Mouse (Mus musculus): ENCODE results near the gene Dlx4. TPM values are rescaled to one million over a fixed set of nuclear protein-coding genes. Genes with fewer than 3 reads are reported as not detected.
A peak's percentile ranks its signal among the peaks of the same experiment; 100 is the strongest.

Gene Dlx4
- polyA plus RNA-seq, 1 experiment from 2014 or later = not detected

- H3K4me2 ChIP-seq (replicated peaks; ENCODE audit: low read depth, low read length) = no peak overlapping the region
- no peaks in the 10 kb centered on the region for H3K36me3 ChIP-seq (ENCODE audit: control insufficient read depth, insufficient read depth, low read length)
- H3K9me3 ChIP-seq (ENCODE audit: control insufficient read depth, low read length) = no peaks in the 10 kb centered on the region
- no peak overlapping the region for H3K27ac ChIP-seq (ENCODE audit: low read depth, low read length)
- H3K4me1 ChIP-seq (replicated peaks; ENCODE audit: control insufficient read depth, insufficient read depth, low read length) = no peaks in the 10 kb centered on the region
- DNase-seq (ENCODE audit: low spot score) (no peak), ATAC-seq (ENCODE audit: low FRiP score) (no peak)
- WGBS = 89% methylated on average over 8 of the region's 8 CpGs
- no peak overlapping the region for H3K9ac ChIP-seq (ENCODE audit: low read depth, low read length)
- H3K4me3 ChIP-seq (ENCODE audit: low read depth, low read length) = no peak overlapping the region
- no peaks in the 10 kb centered on the region for H3K27me3 ChIP-seq (ENCODE audit: control insufficient read depth, insufficient read depth, low read length)
These were observed 13.8 kb upstream of the Dlx4 start for GRCm38 (mm10) chr11:95159763-95160371.

DNA sequence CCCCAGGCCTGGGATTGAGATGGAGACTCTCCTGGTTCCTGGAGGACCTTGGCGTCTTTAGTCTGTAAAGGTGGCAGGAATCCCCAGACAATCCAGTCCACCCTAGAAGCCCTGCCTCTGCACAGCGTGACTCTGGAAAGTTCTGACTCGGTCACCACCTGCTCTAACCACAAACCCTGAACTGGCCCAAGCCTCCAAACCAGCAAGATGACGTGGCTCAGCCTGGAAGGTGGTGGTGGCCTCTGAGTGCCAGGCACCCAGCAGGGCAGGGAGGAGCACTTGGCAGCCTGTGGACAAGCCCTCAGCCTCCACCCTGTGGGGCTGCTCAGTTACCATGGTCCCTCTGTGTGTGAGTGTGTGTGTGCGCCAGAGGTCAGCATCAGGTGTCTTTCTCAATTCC, 11.8 kb upstream of the Dlx4 start:
- Histone ChIP-seq H3K36me3 (ENCODE audit: control insufficient read depth, insufficient read depth, low read length) (no peaks in the 10 kb centered on the region), H3K27me3 (ENCODE audit: control insufficient read depth, insufficient read depth, low read length) (peaks cover 4% of the 10 kb centered on the region; the same call in 1 of the 2 replicates)
- no peak for ATAC-seq (ENCODE audit: low FRiP score)

DNA sequence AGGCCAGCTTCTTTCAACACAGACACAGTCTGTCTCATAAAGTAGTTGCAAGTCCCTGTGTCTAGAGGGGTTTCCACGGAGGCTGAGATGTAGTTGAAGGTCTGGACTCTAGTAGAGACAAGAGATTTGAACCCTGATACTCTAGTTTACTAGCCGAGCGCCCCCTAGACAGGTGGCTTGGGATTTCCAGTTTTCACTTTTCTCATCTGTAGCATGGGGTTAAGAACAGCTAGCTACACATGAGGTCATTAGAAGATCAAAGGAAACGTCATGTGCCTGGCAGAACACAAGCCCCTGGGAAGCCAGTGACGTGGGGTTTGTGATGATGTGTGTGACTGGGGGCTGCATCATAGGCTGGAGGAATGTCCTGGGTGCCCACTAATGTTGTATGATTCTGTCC, 11.3 kb upstream of the Dlx4 start:
- ATAC-seq (ENCODE audit: low FRiP score) = no peak
- WGBS = 70% methylated on average over 5 of the region's 5 CpGs

More for the DNA sequence above, 11.8 kb upstream of the Dlx4 start:
- H3K27ac ChIP-seq (ENCODE audit: low read depth, low read length) = no peak overlapping the region
- H3K9me3 ChIP-seq (ENCODE audit: control insufficient read depth, low read length) = no peaks in the 10 kb centered on the region
- no peak overlapping the region for H3K9ac ChIP-seq (ENCODE audit: low read depth, low read length)
- H3K4me3 ChIP-seq (ENCODE audit: low read depth, low read length) = no peak overlapping the region
- no peak for DNase-seq (ENCODE audit: low spot score)
- 69% methylated on average over 5 of the region's 5 CpGs for WGBS
- no peaks in the 10 kb centered on the region for H3K4me1 ChIP-seq (replicated peaks; ENCODE audit: control insufficient read depth, insufficient read depth, low read length)
- H3K4me2 ChIP-seq (replicated peaks; ENCODE audit: low read depth, low read length) = no peak overlapping the region

GRCm38 (mm10) chr11:95155511-95155910, 9.4 kb upstream of the Dlx4 start:
- H3K27me3 ChIP-seq (ENCODE audit: control insufficient read depth, insufficient read depth, low read length) = peaks cover 26% of the 10 kb centered on the region

More for the DNA sequence above, 11.3 kb upstream of the Dlx4 start:
- Histone ChIP-seq H3K4me1 (replicated peaks; ENCODE audit: control insufficient read depth, insufficient read depth, low read length) (no peaks in the 10 kb centered on the region), H3K9ac (ENCODE audit: low read depth, low read length) (no peak overlapping the region), H3K4me2 (replicated peaks; ENCODE audit: low read depth, low read length) (no peak overlapping the region), H3K27me3 (ENCODE audit: control insufficient read depth, insufficient read depth, low read length) (peaks cover 8% of the 10 kb centered on the region), H3K4me3 (ENCODE audit: low read depth, low read length) (no peak overlapping the region), H3K27ac (ENCODE audit: low read depth, low read length) (no peak overlapping the region), H3K36me3 (ENCODE audit: control insufficient read depth, insufficient read depth, low read length) (no peaks in the 10 kb centered on the region), H3K9me3 (ENCODE audit: control insufficient read depth, low read length) (no peaks in the 10 kb centered on the region)
- no peak for DNase-seq (ENCODE audit: low spot score)

GRCm38 (mm10) chr11:95153681-95154080, 7.6 kb upstream of the Dlx4 start:
- no peaks in the 10 kb centered on the region for H3K4me1 ChIP-seq (replicated peaks; ENCODE audit: control insufficient read depth, insufficient read depth, low read length)
- ATAC-seq (ENCODE audit: low FRiP score) = no peak
- 79% methylated on average over 5 of the region's 5 CpGs for WGBS
- no peak for DNase-seq (ENCODE audit: low spot score)
- H3K27me3 ChIP-seq (ENCODE audit: control insufficient read depth, insufficient read depth, low read length) = peaks cover 39% of the 10 kb centered on the region
- no peak overlapping the region for H3K4me3 ChIP-seq (ENCODE audit: low read depth, low read length)
- no peaks in the 10 kb centered on the region for H3K36me3 ChIP-seq (ENCODE audit: control insufficient read depth, insufficient read depth, low read length)
- H3K9me3 ChIP-seq (ENCODE audit: control insufficient read depth, low read length) = no peaks in the 10 kb centered on the region
- no peak overlapping the region for H3K4me2 ChIP-seq (replicated peaks; ENCODE audit: low read depth, low read length)
- H3K9ac ChIP-seq (ENCODE audit: low read depth, low read length) = no peak overlapping the region
- no peak overlapping the region for H3K27ac ChIP-seq (ENCODE audit: low read depth, low read length)

More at GRCm38 (mm10) chr11:95155511-95155910, 9.4 kb upstream of the Dlx4 start:
- Histone ChIP-seq H3K4me2 (replicated peaks; ENCODE audit: low read depth, low read length) (no peak overlapping the region), H3K27ac (ENCODE audit: low read depth, low read length) (no peak overlapping the region), H3K36me3 (ENCODE audit: control insufficient read depth, insufficient read depth, low read length) (no peaks in the 10 kb centered on the region), H3K4me1 (replicated peaks; ENCODE audit: control insufficient read depth, insufficient read depth, low read length) (no peaks in the 10 kb centered on the region), H3K9me3 (ENCODE audit: control insufficient read depth, low read length) (no peaks in the 10 kb centered on the region), H3K9ac (ENCODE audit: low read depth, low read length) (no peak overlapping the region), H3K4me3 (ENCODE audit: low read depth, low read length) (no peak overlapping the region)
- WGBS = 69% methylated on average over 2 of the region's 2 CpGs
- DNase-seq (ENCODE audit: low spot score) (no peak), ATAC-seq (ENCODE audit: low FRiP score) (no peak)

DNA sequence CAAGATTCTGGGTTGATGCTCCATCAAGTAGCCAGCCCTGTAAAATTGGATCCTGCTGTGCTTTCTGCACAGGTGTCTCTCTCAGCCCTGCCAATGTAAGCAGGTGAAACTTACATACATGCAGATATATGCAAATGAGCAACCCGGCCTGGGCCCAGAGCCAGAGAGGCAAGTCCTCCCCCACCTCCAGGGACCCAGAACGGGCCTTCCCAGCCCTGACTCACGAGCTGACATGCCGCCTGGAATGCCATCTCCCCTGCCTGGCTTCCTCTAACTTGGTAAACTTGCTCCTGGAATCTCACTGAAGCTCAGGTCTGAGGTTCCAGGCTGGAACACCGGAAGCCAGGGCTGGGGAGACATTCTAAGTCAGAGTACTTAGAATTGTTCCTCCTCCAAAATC, 7.1 kb upstream of the Dlx4 start:
- Histone ChIP-seq H3K27me3 (ENCODE audit: control insufficient read depth, insufficient read depth, low read length) (peaks cover 45% of the 10 kb centered on the region), H3K9me3 (ENCODE audit: control insufficient read depth, low read length) (no peaks in the 10 kb centered on the region), H3K27ac (ENCODE audit: low read depth, low read length) (no peak overlapping the region), H3K4me2 (replicated peaks; ENCODE audit: low read depth, low read length) (no peak overlapping the region), H3K4me3 (ENCODE audit: low read depth, low read length) (no peak overlapping the region), H3K36me3 (ENCODE audit: control insufficient read depth, insufficient read depth, low read length) (no peaks in the 10 kb centered on the region), H3K4me1 (replicated peaks; ENCODE audit: control insufficient read depth, insufficient read depth, low read length) (no peaks in the 10 kb centered on the region), H3K9ac (ENCODE audit: low read depth, low read length) (no peak overlapping the region)
- no peak for DNase-seq (ENCODE audit: low spot score)
- ATAC-seq (ENCODE audit: low FRiP score) = no peak
- WGBS = 35% methylated on average over 5 of the region's 5 CpGs

GRCm38 (mm10) chr11:95150269-95151049, 4.4 kb upstream of the Dlx4 start:
- Histone ChIP-seq H3K9ac (ENCODE audit: low read depth, low read length) (no peak overlapping the region), H3K27ac (ENCODE audit: low read depth, low read length) (no peak overlapping the region), H3K4me3 (ENCODE audit: low read depth, low read length) (no peak overlapping the region), H3K4me2 (replicated peaks; ENCODE audit: low read depth, low read length) (no peak overlapping the region), H3K9me3 (ENCODE audit: control insufficient read depth, low read length) (no peaks in the 10 kb centered on the region), H3K4me1 (replicated peaks; ENCODE audit: control insufficient read depth, insufficient read depth, low read length) (peaks cover 4% of the 10 kb centered on the region; the same call in 1 of the 2 replicates), H3K27me3 (ENCODE audit: control insufficient read depth, insufficient read depth, low read length) (peaks cover 70% of the 10 kb centered on the region), H3K36me3 (ENCODE audit: control insufficient read depth, insufficient read depth, low read length) (no peaks in the 10 kb centered on the region)
- ATAC-seq (ENCODE audit: low FRiP score) (no peak), DNase-seq (ENCODE audit: low spot score) (peak; percentile 54)
- 1% methylated on average over 33 of the region's 33 CpGs for WGBS

GRCm38 (mm10) chr11:95149462-95150268, 3.6 kb upstream of the Dlx4 start:
- ATAC-seq (ENCODE audit: low FRiP score) (no peak), DNase-seq (ENCODE audit: low spot score) (peak; percentile 61)
- Histone ChIP-seq H3K27me3 (ENCODE audit: control insufficient read depth, insufficient read depth, low read length) (peaks cover 78% of the 10 kb centered on the region), H3K4me3 (ENCODE audit: low read depth, low read length) (no peak overlapping the region), H3K4me1 (replicated peaks; ENCODE audit: control insufficient read depth, insufficient read depth, low read length) (peaks cover 4% of the 10 kb centered on the region), H3K9me3 (ENCODE audit: control insufficient read depth, low read length) (no peaks in the 10 kb centered on the region), H3K9ac (ENCODE audit: low read depth, low read length) (no peak overlapping the region), H3K4me2 (replicated peaks; ENCODE audit: low read depth, low read length) (no peak overlapping the region), H3K36me3 (ENCODE audit: control insufficient read depth, insufficient read depth, low read length) (no peaks in the 10 kb centered on the region), H3K27ac (ENCODE audit: low read depth, low read length) (no peak overlapping the region)
- 2% methylated on average over 27 of the region's 27 CpGs for WGBS

All from hindbrain, embryonic 11.5 days (tissue).